Mouse (Mus musculus): ENCODE measurements around the gene Dnah8. TPM values are rescaled to one million over a fixed set of nuclear protein-coding genes. Genes with fewer than 3 reads are reported as not detected.

Gene Dnah8
- polyA plus RNA-seq, 1 experiment from 2014 or later, result 1.5 TPM

- Histone ChIP-seq H3K9me3 (replicated peaks; ENCODE audit: control insufficient read depth, low read length) (no peaks in the 10 kb centered on the region), H3K27me3 (ENCODE audit: control insufficient read depth, insufficient read depth, low read length) (no peaks in the 10 kb centered on the region), H3K27ac (replicated peaks; ENCODE audit: low read depth, low read length) (no peak overlapping the region), H3K9ac (replicated peaks; ENCODE audit: low read length) (no peak overlapping the region), H3K4me2 (ENCODE audit: low read depth, low read length) (no peak overlapping the region), H3K36me3 (replicated peaks; ENCODE audit: control insufficient read depth, insufficient read depth, low read depth, low read length) (no peaks in the 10 kb centered on the region), H3K4me1 (ENCODE audit: control insufficient read depth, insufficient read depth, low read length) (no peaks in the 10 kb centered on the region), H3K4me3 (ENCODE audit: low read depth, low read length) (no peak overlapping the region)
- DNase-seq (ENCODE audit: low spot score) (no peak), ATAC-seq (replicated peaks; ENCODE audit: insufficient number of reproducible peaks, low FRiP score, low TSS enrichment, low read depth) (no peak)
- 79% methylated on average over 7 of the region's 7 CpGs for WGBS
Observed at GRCm38 (mm10) chr17:30877456-30877855, 253.3 kb downstream of the Dnah8 start.

GRCm38 (mm10) chr17:30878626-30879025, 254.5 kb downstream of the Dnah8 start:
- ATAC-seq (replicated peaks; ENCODE audit: insufficient number of reproducible peaks, low FRiP score, low TSS enrichment, low read depth), result no peak
- H3K4me2 ChIP-seq (ENCODE audit: low read depth, low read length), result no peak overlapping the region
- no peak overlapping the region for H3K9ac ChIP-seq (replicated peaks; ENCODE audit: low read length)
- no peak overlapping the region for H3K27ac ChIP-seq (replicated peaks; ENCODE audit: low read depth, low read length)
- WGBS, result 49% methylated on average over 6 of the region's 6 CpGs
- H3K4me3 ChIP-seq (ENCODE audit: low read depth, low read length), result no peak overlapping the region
- no peaks in the 10 kb centered on the region for H3K9me3 ChIP-seq (replicated peaks; ENCODE audit: control insufficient read depth, low read length)
- no peaks in the 10 kb centered on the region for H3K27me3 ChIP-seq (ENCODE audit: control insufficient read depth, insufficient read depth, low read length)
- H3K36me3 ChIP-seq (replicated peaks; ENCODE audit: control insufficient read depth, insufficient read depth, low read depth, low read length), result no peaks in the 10 kb centered on the region
- DNase-seq (ENCODE audit: low spot score), result no peak
- H3K4me1 ChIP-seq (ENCODE audit: control insufficient read depth, insufficient read depth, low read length), result no peaks in the 10 kb centered on the region

GRCm38 (mm10) chr17:30880391-30880790, 256.2 kb downstream of the Dnah8 start:
- H3K4me1 ChIP-seq (ENCODE audit: control insufficient read depth, insufficient read depth, low read length), result no peaks in the 10 kb centered on the region
- H3K9me3 ChIP-seq (replicated peaks; ENCODE audit: control insufficient read depth, low read length), result no peaks in the 10 kb centered on the region
- DNase-seq (ENCODE audit: low spot score), result no peak
- H3K9ac ChIP-seq (replicated peaks; ENCODE audit: low read length), result no peak overlapping the region
- no peak overlapping the region for H3K4me2 ChIP-seq (ENCODE audit: low read depth, low read length)
- ATAC-seq (replicated peaks; ENCODE audit: insufficient number of reproducible peaks, low FRiP score, low TSS enrichment, low read depth), result no peak
- H3K27me3 ChIP-seq (ENCODE audit: control insufficient read depth, insufficient read depth, low read length), result no peaks in the 10 kb centered on the region
- H3K36me3 ChIP-seq (replicated peaks; ENCODE audit: control insufficient read depth, insufficient read depth, low read depth, low read length), result no peaks in the 10 kb centered on the region
- no peak overlapping the region for H3K4me3 ChIP-seq (ENCODE audit: low read depth, low read length)
- H3K27ac ChIP-seq (replicated peaks; ENCODE audit: low read depth, low read length), result no peak overlapping the region
- WGBS, result 74% methylated on average over 3 of the region's 3 CpGs

GRCm38 (mm10) chr17:30881001-30881400, 256.8 kb downstream of the Dnah8 start:
- H3K4me1 ChIP-seq (ENCODE audit: control insufficient read depth, insufficient read depth, low read length), result no peaks in the 10 kb centered on the region
- H3K36me3 ChIP-seq (replicated peaks; ENCODE audit: control insufficient read depth, insufficient read depth, low read depth, low read length), result no peaks in the 10 kb centered on the region
- H3K4me2 ChIP-seq (ENCODE audit: low read depth, low read length), result no peak overlapping the region
- WGBS, result 50% methylated on average over 2 of the region's 2 CpGs
- DNase-seq (ENCODE audit: low spot score), result no peak
- no peak overlapping the region for H3K27ac ChIP-seq (replicated peaks; ENCODE audit: low read depth, low read length)
- no peaks in the 10 kb centered on the region for H3K9me3 ChIP-seq (replicated peaks; ENCODE audit: control insufficient read depth, low read length)
- no peak for ATAC-seq (replicated peaks; ENCODE audit: insufficient number of reproducible peaks, low FRiP score, low TSS enrichment, low read depth)
- no peak overlapping the region for H3K9ac ChIP-seq (replicated peaks; ENCODE audit: low read length)
- H3K27me3 ChIP-seq (ENCODE audit: control insufficient read depth, insufficient read depth, low read length), result no peaks in the 10 kb centered on the region
- no peak overlapping the region for H3K4me3 ChIP-seq (ENCODE audit: low read depth, low read length)

- ATAC-seq (replicated peaks; ENCODE audit: insufficient number of reproducible peaks, low FRiP score, low TSS enrichment, low read depth), result no peak
- Histone ChIP-seq H3K36me3 (replicated peaks; ENCODE audit: control insufficient read depth, insufficient read depth, low read depth, low read length) (no peaks in the 10 kb centered on the region), H3K27ac (replicated peaks; ENCODE audit: low read depth, low read length) (no peak overlapping the region), H3K9me3 (replicated peaks; ENCODE audit: control insufficient read depth, low read length) (no peaks in the 10 kb centered on the region), H3K27me3 (ENCODE audit: control insufficient read depth, insufficient read depth, low read length) (no peaks in the 10 kb centered on the region), H3K4me3 (ENCODE audit: low read depth, low read length) (no peak overlapping the region), H3K4me2 (ENCODE audit: low read depth, low read length) (no peak overlapping the region), H3K9ac (replicated peaks; ENCODE audit: low read length) (no peak overlapping the region), H3K4me1 (ENCODE audit: control insufficient read depth, insufficient read depth, low read length) (no peaks in the 10 kb centered on the region)
- no peak for DNase-seq (ENCODE audit: low spot score)
- WGBS, result 9% methylated on average over 6 of the region's 6 CpGs
Observed at GRCm38 (mm10) chr17:30882206-30882605, 258.1 kb downstream of the Dnah8 start.

- no peaks in the 10 kb centered on the region for H3K36me3 ChIP-seq (replicated peaks; ENCODE audit: control insufficient read depth, insufficient read depth, low read depth, low read length)
- DNase-seq (ENCODE audit: low spot score) (no peak), ATAC-seq (replicated peaks; ENCODE audit: insufficient number of reproducible peaks, low FRiP score, low TSS enrichment, low read depth) (no peak)
- H3K4me2 ChIP-seq (ENCODE audit: low read depth, low read length), result no peak overlapping the region
- no peaks in the 10 kb centered on the region for H3K27me3 ChIP-seq (ENCODE audit: control insufficient read depth, insufficient read depth, low read length)
- H3K4me1 ChIP-seq (ENCODE audit: control insufficient read depth, insufficient read depth, low read length), result no peaks in the 10 kb centered on the region
- H3K9ac ChIP-seq (replicated peaks; ENCODE audit: low read length), result no peak overlapping the region
- 71% methylated on average over 8 of the region's 8 CpGs for WGBS
- no peak overlapping the region for H3K27ac ChIP-seq (replicated peaks; ENCODE audit: low read depth, low read length)
- no peak overlapping the region for H3K4me3 ChIP-seq (ENCODE audit: low read depth, low read length)
- H3K9me3 ChIP-seq (replicated peaks; ENCODE audit: control insufficient read depth, low read length), result no peaks in the 10 kb centered on the region
Observed at GRCm38 (mm10) chr17:30883534-30883933, 259.4 kb downstream of the Dnah8 start.

GRCm38 (mm10) chr17:30892086-30892485, 267.9 kb downstream of the Dnah8 start:
- no peak for ATAC-seq (replicated peaks; ENCODE audit: insufficient number of reproducible peaks, low FRiP score, low TSS enrichment, low read depth)
- 11% methylated on average over 1 of the region's 1 CpGs for WGBS
- Histone ChIP-seq H3K9ac (replicated peaks; ENCODE audit: low read length) (no peak overlapping the region), H3K4me3 (ENCODE audit: low read depth, low read length) (no peak overlapping the region), H3K27me3 (ENCODE audit: control insufficient read depth, insufficient read depth, low read length) (no peaks in the 10 kb centered on the region), H3K36me3 (replicated peaks; ENCODE audit: control insufficient read depth, insufficient read depth, low read depth, low read length) (no peaks in the 10 kb centered on the region), H3K27ac (replicated peaks; ENCODE audit: low read depth, low read length) (no peak overlapping the region), H3K4me2 (ENCODE audit: low read depth, low read length) (no peak overlapping the region), H3K9me3 (replicated peaks; ENCODE audit: control insufficient read depth, low read length) (no peaks in the 10 kb centered on the region), H3K4me1 (ENCODE audit: control insufficient read depth, insufficient read depth, low read length) (no peaks in the 10 kb centered on the region)
- DNase-seq (ENCODE audit: low spot score), result peak; percentile 65

- Histone ChIP-seq H3K9me3 (replicated peaks; ENCODE audit: control insufficient read depth, low read length) (no peaks in the 10 kb centered on the region), H3K4me2 (ENCODE audit: low read depth, low read length) (no peak overlapping the region), H3K36me3 (replicated peaks; ENCODE audit: control insufficient read depth, insufficient read depth, low read depth, low read length) (no peaks in the 10 kb centered on the region), H3K4me1 (ENCODE audit: control insufficient read depth, insufficient read depth, low read length) (no peaks in the 10 kb centered on the region), H3K9ac (replicated peaks; ENCODE audit: low read length) (no peak overlapping the region), H3K4me3 (ENCODE audit: low read depth, low read length) (no peak overlapping the region), H3K27me3 (ENCODE audit: control insufficient read depth, insufficient read depth, low read length) (no peaks in the 10 kb centered on the region), H3K27ac (replicated peaks; ENCODE audit: low read depth, low read length) (no peak overlapping the region)
- DNase-seq (ENCODE audit: low spot score), result peak; percentile 65
- WGBS, result 23% methylated on average over 2 of the region's 2 CpGs
- no peak for ATAC-seq (replicated peaks; ENCODE audit: insufficient number of reproducible peaks, low FRiP score, low TSS enrichment, low read depth)
Observed at GRCm38 (mm10) chr17:30892730-30893129, 268.6 kb downstream of the Dnah8 start.
